Mouse (Mus musculus): ENCODE data around the gene Coq10a.

- no peak for TF ChIP-seq CTCF (IDR thresholded peaks at IDR 0.05; ENCODE audit: low read depth, low read length)
- no peak for TF ChIP-seq POLR2A (IDR thresholded peaks at IDR 0.05; ENCODE audit: insufficient read depth, low read length)
Observed at GRCm38 (mm10) chr10:128397466-128397865, 28.7 kb upstream of the Coq10a start.
